Mouse (Mus musculus) c-Kit-positive CD71-positive TER-119-negative erythroid progenitor cells, embryonic 14.5 days (primary cell): ENCODE results near the gene Arhgef2.

Experiments
- DNase-seq: peaks from one replicate; pipeline ENCODE4 v3.0.0-alpha.2; 2013; ENCODE audit warnings: low read depth

The Arhgef2 gene

DNA sequence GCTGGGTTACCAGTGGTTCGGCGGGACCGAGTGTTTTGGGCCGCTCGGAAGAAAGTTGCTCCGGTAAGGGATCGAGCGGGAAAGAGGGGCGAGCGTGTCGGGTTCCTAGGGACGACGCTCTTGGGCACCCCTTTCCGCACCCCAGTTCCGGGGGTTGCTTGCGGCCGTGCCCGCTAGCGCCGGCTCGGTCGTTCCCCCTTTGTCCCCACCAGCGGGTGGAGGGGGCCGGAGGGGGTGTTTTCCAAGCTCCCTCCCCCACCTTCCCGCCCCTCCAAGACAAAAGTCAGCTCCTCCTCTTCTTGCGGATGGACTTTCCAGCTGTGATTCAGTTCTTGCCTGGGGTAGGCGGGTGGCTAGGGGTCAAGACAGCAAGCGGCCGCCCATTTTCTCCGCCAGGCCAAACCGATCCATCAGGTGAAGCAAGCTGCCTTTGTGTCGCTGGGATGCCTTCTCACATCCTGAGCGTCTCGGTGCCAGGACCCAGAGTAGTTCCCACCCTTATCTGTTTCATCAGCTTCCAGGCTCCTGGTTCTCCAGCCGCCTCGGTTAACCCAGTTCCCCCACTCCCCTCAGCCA lies 15.9 kb downstream of the Arhgef2 start:
- DNase-seq: no peak

DNA sequence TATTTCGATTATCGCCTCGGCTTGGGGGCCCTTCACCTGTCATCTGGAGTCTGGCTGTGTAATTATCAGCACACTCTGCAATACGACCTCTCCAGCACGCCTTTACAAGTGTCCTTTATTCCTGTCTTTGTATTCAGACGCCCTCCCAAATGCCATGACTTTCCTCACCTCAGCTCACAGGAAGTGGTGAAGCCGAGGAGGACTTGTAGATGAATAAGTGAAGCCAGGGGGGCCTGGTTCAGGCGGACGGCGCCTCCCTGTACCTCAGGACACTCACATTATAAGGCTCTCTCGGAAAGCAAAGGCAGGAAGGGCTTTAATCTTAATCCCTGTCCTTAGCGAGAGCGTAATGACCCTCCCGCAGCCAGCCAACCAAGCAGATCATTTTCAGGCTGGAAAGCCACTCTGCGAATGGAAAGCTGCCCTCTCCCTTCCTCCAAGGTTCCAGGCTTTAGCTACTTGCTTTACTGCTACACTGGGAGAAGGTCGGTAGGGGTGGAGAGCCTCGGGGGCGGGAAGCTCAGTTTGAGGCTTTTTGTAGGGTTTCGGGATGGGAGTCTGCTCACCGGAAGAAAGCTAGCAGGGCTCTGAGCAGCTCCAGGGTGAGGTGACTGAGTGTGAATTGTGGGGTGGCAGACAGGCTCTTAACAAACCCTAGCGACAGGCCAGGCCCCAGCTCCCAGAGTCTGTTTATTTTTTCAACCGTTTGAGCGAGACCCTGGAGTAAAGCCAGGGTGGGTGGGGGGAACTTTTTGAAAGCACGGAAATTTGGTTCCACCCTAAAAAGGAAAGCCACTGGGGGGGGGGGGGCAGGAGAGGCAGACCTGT lies 16.6 kb downstream of the Arhgef2 start:
- no peak for DNase-seq

DNA sequence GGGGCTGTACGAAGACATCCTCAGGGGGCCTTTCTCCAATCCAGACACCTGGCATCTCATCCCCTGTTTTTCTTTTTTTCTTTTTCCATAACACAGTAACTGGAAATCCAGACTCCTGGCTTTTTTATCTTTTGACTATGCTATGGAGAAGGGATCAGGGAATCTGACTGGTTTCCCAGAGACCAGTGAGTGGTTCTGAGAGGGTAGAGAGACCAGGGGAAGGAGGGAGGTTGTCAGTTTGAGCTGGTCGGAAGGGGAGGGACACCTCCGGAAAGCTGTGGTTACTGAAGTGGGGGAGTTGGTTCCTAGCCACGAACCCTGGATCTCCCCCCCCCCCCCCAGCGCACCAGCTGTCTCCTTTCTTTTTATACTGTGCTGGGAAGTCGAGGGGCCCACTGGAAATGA lies 17.2 kb downstream of the Arhgef2 start:
- DNase-seq: no peak

DNA sequence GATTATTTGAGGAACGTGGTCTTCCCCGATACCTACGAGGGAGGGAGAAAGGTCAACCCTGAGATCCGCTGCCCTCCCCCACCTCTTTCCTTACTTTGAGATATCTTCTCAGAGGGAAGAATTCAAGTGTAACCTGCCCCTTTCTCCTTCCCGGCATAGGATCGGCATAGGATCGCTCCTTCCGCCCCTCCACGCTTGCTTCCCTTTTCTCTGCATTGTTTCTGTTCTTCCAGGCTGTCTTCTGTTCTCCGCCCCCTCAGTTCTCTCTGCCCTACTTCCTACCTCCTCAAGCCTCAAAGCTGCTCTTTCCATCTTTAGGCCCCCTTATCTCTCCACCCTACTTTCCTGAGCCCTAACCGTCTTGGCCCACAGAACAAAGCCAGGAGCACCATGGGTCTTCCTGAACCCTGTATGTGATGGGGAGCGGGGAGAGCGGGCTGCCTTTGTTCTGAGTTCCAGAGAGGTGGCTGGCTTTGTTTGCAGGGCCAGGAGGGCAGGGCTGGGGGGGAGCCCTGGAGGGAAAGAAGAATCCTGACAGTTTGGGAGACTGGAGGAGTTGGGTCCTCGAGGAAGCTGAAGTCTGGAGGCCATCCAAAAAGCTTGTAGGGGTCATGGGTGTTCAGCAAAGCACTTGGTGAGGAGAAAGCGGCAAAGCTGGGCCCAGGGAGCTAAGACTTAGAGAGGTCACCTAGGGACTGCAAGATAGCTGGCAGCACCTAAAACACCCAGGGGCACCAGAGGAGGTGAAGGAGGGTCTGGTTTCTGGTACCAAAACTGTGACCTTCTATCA lies 17.8 kb downstream of the Arhgef2 start:
- DNase-seq: no peak

DNA sequence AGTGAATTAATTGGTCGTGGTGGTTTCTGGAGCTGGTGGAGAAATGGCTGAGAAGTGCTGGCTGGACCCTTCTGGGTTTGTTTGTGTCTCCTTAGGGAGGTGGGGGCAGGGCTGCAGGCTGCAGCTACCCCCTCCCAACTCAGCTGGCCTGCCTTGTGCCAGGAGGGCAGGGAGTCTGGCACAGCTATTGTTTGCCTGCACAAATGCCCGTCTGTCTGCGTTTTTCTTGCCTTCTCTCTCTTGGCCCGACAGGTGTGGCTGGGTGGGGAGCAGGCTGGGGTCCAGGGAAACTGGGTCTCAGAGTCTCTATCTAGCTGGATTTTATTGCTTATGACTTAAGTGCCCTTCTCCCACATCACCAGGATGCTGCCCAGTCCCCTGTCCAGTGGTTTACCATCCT lies 18.6 kb downstream of the Arhgef2 start:
- DNase-seq: no peak

DNA sequence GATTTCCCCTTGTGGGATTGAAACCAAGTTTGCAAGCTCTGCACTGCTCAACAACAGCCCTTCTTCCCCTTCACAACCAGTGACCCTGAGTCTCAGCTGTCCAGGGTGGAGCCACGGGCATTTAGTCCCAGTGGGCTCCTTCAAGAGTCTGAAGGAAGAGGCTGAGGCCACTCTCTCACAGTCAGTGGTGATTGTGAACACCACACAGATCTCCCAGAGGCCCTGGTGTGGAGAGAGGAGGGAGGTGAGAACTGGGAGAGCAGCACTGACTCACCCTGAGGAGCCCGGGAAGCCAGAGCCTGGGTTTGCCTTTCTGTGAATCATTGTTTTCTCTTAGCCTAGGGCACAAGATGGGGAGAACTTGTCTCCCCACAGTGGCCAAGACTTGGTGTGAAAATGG lies 19.2 kb downstream of the Arhgef2 start:
- DNase-seq: no peak

DNA sequence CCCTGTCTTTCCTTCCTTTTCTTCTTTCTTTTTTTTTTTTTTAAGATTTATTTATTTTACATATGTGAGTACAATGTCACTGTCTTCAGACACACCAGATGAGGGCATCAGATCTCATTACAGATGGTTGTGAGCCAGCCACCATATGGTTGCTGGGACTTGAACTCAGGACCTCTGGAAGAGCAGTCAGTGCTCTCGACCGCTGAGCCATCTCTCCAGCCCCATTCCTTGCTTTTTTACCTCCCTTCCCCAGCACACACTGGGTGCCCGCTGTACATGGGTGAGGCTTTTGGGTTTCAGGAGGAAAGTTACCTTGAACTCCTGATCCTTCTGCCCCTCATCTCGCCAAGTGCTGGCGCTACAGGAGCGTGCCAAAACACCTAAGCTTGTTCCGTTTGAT lies 19.8 kb downstream of the Arhgef2 start:
- DNase-seq: no peak

DNA sequence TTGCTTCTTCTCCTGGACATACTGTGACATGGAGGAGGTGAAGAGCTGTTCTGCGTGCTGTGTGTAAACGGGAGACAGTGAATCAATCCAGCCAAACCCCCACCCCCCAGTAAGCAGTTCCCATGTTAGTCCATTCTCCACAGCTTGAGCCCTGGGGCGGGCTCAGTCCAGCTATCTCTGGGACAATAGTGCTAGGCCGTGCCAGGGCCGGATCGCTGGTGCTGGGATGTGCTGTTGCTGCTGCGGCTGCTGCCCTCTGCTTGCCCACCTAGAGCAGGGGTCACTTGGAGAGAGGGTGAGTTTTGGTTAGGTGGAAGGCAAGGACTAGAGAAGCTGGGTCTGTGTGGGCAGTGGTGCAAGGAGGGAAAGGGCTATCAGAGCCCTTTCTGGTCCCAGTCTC lies 20.6 kb downstream of the Arhgef2 start:
- DNase-seq: no peak

DNA sequence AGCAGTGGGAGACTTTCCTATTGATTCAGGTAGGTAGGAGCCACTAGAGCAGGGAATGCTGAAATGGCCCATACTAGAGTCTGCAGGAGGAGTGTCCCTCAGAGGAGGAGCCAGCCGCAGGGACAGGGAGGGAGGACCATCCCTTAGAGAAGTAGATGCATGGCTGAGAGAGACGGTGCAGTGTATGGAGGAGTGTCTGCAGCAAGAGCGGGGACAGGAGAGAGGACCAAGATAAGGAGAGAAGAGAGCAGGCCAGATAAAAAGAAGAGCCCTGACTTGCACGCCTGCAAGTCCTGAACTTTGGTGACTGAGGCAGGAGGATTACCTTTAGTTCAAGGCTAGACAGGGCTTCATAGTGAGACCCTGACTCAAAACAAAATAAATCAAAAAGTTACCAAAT lies 21.3 kb downstream of the Arhgef2 start:
- no peak for DNase-seq

DNA sequence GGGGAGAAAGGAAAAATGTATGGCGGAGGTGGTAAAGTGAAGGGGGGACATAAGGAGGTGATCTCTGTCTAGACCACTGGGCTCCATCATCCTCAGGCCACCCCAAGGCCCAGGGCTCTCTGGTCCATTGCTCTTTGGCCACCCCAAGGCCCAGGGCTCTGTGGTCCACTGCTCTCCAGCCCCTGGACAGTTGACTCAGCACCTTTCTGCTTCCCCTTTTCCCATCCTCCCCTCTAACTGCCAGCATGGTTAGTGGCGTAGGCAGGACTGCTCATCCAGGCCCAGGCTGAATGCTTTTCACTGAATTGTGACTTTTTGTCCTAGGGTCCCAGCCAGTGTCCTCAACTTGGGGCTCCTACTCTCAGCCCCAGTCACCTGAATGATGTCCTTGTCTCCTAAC lies 21.8 kb downstream of the Arhgef2 start:
- DNase-seq: no peak

DNA sequence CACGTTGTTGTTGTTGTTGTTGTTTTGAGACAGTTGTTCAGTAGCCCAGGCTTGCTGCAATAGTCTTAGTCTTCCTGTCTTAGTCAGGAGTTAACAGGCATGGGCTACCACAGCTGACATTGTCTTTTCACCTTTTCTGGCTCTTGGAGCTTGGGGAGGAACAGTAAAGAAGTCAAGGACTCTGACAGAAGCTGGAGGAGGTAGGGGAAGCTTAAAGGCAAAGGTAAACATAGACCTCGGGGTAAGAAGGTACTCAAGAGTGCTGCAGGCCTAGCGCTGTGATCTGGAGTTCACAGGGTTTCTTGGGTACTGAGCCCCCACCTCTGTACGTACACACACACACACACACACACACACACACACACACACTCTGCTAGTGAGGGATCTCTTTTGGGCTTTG lies 23.0 kb downstream of the Arhgef2 start:
- DNase-seq: no peak

DNA sequence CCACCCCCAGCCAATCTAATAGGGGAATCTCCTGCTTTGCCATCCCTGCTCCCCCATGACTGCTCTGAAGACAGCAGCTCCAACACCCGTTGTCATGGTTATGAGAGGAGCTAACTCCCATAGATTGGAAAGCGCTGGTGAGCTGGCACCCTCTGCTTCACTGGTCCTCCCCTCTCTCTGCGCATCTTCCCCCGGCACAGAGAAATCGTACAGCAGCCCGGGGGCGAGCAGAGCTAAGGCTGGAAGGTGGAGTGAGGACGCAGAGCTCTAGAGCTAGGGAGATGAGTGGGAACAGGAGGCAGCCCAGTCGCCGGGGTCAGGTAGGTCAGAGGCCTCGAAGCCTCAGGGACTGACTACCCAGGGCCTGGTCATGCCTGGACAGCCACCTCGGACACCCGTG lies 23.5 kb downstream of the Arhgef2 start:
- no peak for DNase-seq

DNA sequence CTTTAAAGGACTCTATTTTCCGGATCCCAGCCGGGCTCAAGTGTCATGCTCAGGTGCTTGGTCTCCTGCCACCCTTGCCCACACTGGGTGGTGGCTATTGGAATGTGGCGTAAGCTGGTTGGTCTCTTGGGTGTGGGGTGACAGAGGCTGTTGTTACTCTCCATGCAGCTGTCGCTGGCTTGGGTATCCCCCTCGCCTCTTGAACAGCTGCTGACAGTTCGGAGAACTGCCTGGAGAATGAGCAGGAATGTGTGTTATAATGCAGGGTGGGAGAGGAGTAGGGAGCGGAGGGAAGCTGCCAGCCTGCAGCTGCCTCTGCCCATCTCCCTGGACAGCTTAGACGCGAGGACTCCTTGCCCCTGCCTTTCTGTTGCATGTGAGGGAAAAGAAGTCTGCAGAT lies 24.3 kb downstream of the Arhgef2 start:
- DNase-seq: no peak

DNA sequence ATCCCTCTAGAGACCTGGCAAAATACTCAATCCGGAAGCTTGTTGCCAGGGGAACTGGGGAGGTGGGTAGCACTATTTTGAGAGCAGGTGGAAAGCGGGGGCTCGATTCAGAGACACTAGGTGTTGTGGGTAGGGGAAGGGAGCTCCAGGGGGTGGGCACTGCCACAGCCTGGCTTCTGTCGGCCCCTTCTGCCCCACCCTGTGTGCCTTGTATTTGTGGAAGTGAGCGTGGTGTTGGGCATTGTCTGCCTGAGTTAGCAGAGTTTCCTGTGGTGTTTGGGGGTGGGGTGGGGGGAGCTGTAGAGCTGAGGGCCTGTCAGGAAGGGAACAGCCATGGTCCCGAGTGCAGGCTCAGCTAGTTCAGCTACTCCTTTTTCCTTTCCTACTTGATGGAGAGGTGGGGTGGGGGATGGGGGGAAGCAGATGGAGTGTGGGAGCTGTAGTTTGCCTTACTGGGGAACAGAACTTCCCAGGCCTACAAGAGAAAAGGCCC lies 25.1 kb downstream of the Arhgef2 start:
- no peak for DNase-seq

DNA sequence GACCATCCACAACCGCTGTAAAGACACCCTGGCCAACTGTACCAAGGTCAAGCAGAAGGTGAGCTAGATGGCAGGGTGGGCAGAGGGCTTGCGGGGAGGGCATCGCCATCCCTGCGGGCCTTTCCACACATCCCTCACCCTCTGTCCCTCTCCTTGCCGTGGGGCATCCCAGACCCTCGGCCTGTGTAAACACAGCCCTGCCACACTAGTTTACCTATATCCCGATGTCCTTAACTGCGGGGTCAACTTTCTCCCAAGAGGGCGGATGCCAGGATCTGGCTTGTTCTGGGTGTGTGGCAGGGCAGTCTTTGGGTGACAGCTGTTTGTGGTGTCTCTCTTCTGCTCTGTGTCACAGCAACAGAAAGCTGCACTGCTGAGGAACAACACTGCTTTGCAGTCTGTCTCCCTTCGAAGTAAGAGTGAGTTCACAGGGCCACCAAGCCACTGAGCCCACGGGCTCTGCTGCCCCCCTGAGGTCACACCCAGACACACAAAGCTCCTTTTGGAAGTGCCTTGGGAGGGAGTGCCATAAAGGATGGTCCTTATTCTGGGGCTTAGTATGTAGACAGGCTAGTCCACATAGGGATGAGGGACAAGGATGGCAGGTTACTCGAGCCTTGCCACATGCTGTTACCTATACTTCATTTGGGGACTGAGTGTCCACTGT lies 26.3 kb downstream of the Arhgef2 start:
- DNase-seq: no peak

DNA sequence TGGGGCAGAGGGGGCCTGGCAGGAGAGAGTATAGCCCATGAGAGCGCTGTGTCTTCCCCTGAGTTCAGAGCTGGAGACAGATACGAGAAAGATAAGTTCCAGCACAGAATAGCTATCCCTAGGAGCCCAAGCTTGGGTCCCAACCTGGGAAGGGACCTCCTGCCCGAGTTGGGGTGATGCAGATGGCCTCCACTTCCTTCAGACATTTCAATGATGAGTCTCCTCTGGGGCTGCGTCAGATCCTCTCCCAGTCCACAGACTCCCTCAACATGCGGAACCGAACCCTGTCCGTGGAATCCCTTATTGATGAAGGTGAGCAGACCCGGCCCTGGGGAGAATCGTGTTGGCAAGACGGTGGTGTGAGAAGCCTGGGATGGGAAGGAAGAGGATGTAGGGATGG lies 27.3 kb downstream of the Arhgef2 start:
- DNase-seq: no peak

DNA sequence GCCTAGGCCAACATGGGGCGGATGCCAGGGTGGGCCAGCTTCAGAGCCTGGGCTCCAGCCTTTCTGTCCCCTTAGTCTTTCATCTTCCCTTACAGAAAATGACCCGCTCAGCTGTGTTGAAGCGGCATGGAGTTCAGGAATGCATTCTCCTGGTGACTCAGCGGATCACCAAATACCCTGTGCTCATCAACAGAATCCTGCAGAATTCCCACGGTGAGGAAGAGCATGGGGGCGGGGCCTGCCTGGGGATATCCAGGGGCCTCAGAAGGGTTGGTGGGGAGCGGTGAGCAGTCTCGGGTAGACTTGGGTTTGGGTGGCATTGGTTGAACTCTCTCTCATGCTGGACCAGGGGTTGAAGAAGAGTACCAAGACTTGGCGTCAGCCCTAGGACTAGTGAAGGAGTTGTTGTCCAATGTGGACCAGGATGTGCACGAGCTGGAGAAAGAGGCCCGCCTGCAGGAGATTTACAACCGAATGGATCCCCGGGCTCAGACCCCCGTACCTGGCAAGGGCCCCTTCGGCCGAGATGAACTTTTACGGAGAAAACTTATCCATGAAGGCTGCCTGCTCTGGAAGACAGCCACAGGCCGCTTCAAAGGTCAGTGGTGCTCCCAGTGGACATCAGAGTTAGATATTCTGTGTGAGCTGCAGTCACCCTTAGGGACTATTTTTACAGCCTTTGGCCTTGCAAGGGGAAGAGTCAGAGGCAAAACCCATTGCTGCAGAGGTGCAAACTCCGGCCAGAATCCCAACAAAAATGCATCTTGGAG lies 29.9 kb downstream of the Arhgef2 start:
- no peak for DNase-seq

DNA sequence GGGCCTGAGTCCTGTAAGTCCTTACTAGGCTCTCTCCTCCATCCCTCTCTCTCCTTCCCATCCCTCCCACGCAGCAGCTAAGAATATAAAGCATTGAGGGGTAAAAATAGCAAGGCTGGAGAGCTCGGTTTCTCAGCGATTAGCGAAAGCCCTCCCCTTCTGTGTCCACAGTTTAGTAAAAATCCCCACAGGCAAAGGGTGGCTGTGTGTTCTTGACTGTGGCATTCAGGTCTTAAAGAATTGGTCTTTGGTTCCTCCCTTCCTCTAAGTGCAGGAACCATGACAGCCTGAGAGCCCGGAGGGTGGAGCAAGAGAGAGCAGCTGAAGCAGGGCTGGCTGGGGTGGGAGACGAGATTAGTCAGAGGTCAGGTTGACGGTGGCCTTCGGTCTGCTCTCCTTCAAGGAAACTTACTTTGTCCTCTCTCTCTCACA lies 30.8 kb downstream of the Arhgef2 start:
- DNase-seq: no peak

DNA sequence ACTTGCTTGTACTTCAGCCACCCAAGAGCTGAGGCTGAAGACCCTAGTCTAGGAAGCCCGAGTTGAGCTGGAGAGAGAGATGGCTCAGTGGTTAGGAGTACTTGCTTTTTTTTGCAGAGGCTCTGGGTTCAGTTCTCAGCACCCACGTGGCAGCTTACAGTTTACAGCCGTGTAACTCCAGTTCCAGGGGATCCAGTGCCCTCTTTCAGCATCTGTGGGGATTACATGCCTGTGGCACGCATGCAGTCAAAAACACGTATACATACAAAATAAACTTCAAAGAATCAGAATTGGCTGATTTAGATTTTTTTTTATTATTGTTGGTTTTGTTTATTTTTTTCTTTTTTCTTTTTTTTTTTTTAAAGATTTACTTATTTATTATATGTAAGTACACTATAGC lies 31.4 kb downstream of the Arhgef2 start:
- no peak for DNase-seq

DNA sequence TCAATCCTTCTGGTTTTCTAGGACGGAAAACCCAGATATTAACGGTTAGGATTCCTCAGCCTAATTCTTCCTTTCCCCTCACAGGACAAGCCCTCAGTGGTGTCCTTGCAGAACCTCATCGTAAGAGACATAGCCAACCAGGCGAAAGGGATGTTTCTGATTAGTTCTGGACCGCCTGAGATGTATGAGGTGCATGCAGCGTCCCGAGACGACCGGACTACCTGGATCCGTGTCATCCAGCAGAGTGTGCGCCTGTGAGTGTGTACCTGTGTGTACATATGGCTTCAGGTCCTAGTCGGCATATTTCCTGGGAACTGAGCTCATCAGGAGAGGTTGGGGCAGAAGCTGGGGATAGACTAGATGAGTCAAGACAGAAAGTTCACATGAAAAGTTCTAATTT lies 33.5 kb downstream of the Arhgef2 start:
- DNase-seq: no peak

DNA sequence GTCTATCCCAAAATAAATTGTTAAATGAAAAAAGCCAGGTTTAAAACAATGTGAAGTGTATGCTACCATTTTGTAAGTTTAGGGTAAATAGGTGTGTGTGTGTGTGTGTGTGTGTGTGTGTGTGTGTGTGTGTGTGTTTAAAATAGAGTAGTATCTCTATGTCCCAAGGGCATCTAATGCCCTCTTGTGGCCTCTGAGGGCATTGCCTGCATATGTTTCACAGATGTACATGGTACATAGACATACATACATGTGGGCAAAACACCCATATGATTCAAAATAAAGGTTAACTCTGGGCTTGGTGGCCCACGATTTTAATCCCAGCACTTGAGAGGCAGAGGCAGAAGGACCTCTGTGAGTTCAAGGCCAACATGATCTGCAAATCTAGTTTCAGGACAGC lies 34.9 kb downstream of the Arhgef2 start:
- no peak for DNase-seq

DNA sequence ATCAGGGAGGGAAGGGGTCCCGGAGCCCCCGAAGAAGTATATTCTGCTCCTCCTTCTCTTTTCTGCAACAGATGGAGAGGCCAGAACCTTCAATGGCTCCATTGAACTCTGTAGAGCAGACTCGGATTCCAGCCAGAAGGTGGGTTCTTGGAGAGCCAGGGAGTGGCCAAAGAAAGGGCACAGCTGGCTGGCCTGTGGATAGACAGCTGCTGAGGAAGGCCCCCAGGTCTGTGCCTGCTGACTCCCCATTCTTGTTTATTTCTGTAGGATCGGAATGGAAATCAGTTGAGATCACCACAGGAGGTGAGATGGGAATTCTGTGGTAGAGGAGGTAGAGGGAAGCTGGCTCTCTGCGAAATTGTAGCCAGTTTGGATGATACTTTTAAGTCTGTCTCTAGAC lies 37.3 kb downstream of the Arhgef2 start:
- DNase-seq: no peak
